Mouse (Mus musculus) heart, embryonic 12.5 days (tissue): ENCODE measurements around the gene Zscan2. TPM values are rescaled to one million over a fixed set of nuclear protein-coding genes. Genes with fewer than 3 reads are reported as not detected.

ENCODE experiments used
- ATAC-seq: fragments of 200-750 bp; cut with Nextera tagmentation; 2 replicates; pipeline ENCODE4 v1.8.0; 2017; ENCODE audit warnings: moderate TSS enrichment, moderate library complexity; ENCODE audit not compliant: insufficient number of reproducible peaks, low FRiP score
- H3K27ac ChIP-seq: fragments of 300-500 bp; sonication (generic); 2 replicates; pipeline ENCODE4 v1.5.1; 2016; ENCODE audit warnings: mild to moderate bottlenecking, moderate library complexity; ENCODE audit not compliant: poor library complexity, severe bottlenecking
- H3K27me3 ChIP-seq: fragments of 300-500 bp; sonication (generic); replicated peaks from 2 replicates; pipeline ENCODE4 v1.6.1; 2016; ENCODE audit warnings: mild to moderate bottlenecking, moderate library complexity
- H3K36me3 ChIP-seq: fragments of 300-500 bp; sonication (generic); 2 replicates; pipeline ENCODE4 v1.6.1; 2016; ENCODE audit warnings: mild to moderate bottlenecking, moderate library complexity
- H3K4me1 ChIP-seq: fragments of 300-500 bp; sonication (generic); replicated peaks from 2 replicates; pipeline ENCODE4 v1.6.1; 2016; ENCODE audit warnings: mild to moderate bottlenecking
- H3K4me2 ChIP-seq: fragments of 300-500 bp; sonication (generic); 2 replicates; pipeline ENCODE4 v1.6.1; 2016; ENCODE audit warnings: mild to moderate bottlenecking, moderate library complexity
- H3K4me3 ChIP-seq: fragments of 300-500 bp; sonication (generic); 2 replicates; pipeline ENCODE4 v1.5.1; 2016; ENCODE audit warnings: mild to moderate bottlenecking
- H3K9ac ChIP-seq: fragments of 300-500 bp; sonication (generic); 2 replicates; pipeline ENCODE4 v1.6.1; 2016; ENCODE audit warnings: mild to moderate bottlenecking, moderate library complexity
- H3K9me3 ChIP-seq: fragments of 300-500 bp; sonication (generic); replicated peaks from 2 replicates; pipeline ENCODE4 v1.6.1; 2016; ENCODE audit warnings: mild to moderate bottlenecking, moderate library complexity
- WGBS: fragments of 180-500 bp; shearing (Covaris S2); methylation state at CpG from one replicate; pipeline ENCODE4 v1.1.7; 2016; 5-methylcytosine and 5-hydroxymethylcytosine counted together
- polyA plus RNA-seq: library from polyadenylated mRNA; unstranded; fragments of >200 nt; fragmentation: Nextera tagmentation; extraction: Ambion mirVana; gene quantifications from 2 replicates; pipeline ENCODE4 v1.2.1, GENCODE M21; 2016

Zscan2 gene
- polyA plus RNA-seq, 1 experiment from 2014 or later, result 2.0 TPM

GRCm38 (mm10) chr7:80885666-80886065 is 24.9 kb downstream of the Zscan2 start:
- H3K4me3 ChIP-seq, result no peak overlapping the region
- H3K4me2 ChIP-seq, result no peak overlapping the region
- peaks cover 4% of the 10 kb centered on the region for H3K36me3 ChIP-seq
- H3K9me3 ChIP-seq, result no peaks in the 10 kb centered on the region
- no peaks in the 10 kb centered on the region for H3K27me3 ChIP-seq
- WGBS, result 29% methylated on average over 1 of the region's 1 CpGs
- peaks cover 23% of the 10 kb centered on the region for H3K4me1 ChIP-seq
- H3K9ac ChIP-seq, result no peak overlapping the region
- H3K27ac ChIP-seq, result no peak overlapping the region
- no peak for ATAC-seq

- peaks cover 14% of the 10 kb centered on the region for H3K4me1 ChIP-seq
- no peaks in the 10 kb centered on the region for H3K27me3 ChIP-seq
- no peak overlapping the region for H3K4me3 ChIP-seq
- 61% methylated on average over 7 of the region's 7 CpGs for WGBS
- H3K36me3 ChIP-seq, result peaks cover 33% of the 10 kb centered on the region
- no peak overlapping the region for H3K9ac ChIP-seq
- ATAC-seq, result 0 out of 2 replicates have a peak, but pooled peaks have one; percentile 1
- peak overlapping the region; percentile 39 for H3K27ac ChIP-seq
- H3K4me2 ChIP-seq, result no peak overlapping the region
- no peaks in the 10 kb centered on the region for H3K9me3 ChIP-seq
Observed at GRCm38 (mm10) chr7:80888595-80888994, 27.9 kb downstream of the Zscan2 start.

GRCm38 (mm10) chr7:80889021-80889511 is 28.3 kb downstream of the Zscan2 start:
- Histone ChIP-seq H3K4me2 (no peak overlapping the region), H3K9ac (no peak overlapping the region), H3K36me3 (peaks cover 38% of the 10 kb centered on the region), H3K27me3 (no peaks in the 10 kb centered on the region), H3K9me3 (no peaks in the 10 kb centered on the region), H3K27ac (peak overlapping the region; percentile 56), H3K4me1 (peaks cover 18% of the 10 kb centered on the region), H3K4me3 (no peak overlapping the region)
- 43% methylated on average over 9 of the region's 9 CpGs for WGBS
- peak; percentile 76 for ATAC-seq

GRCm38 (mm10) chr7:80889841-80890241 is 29.1 kb downstream of the Zscan2 start:
- no peak overlapping the region for H3K9ac ChIP-seq
- ATAC-seq, result no peak
- WGBS, result 72% methylated on average over 13 of the region's 13 CpGs
- no peak overlapping the region for H3K4me2 ChIP-seq
- peaks cover 18% of the 10 kb centered on the region for H3K4me1 ChIP-seq
- no peaks in the 10 kb centered on the region for H3K9me3 ChIP-seq
- H3K27me3 ChIP-seq, result no peaks in the 10 kb centered on the region
- no peak overlapping the region for H3K4me3 ChIP-seq
- peak overlapping the region; percentile 56 for H3K27ac ChIP-seq
- H3K36me3 ChIP-seq, result peaks cover 43% of the 10 kb centered on the region

- Histone ChIP-seq H3K4me2 (no peak overlapping the region), H3K9me3 (no peaks in the 10 kb centered on the region), H3K4me3 (no peak overlapping the region), H3K9ac (no peak overlapping the region; the same call in 1 of the 2 replicates), H3K27ac (peak overlapping the region; percentile 4; the same call in 1 of the 2 replicates), H3K4me1 (peaks cover 18% of the 10 kb centered on the region), H3K27me3 (no peaks in the 10 kb centered on the region), H3K36me3 (peaks cover 69% of the 10 kb centered on the region)
- WGBS, result 88% methylated on average over 15 of the region's 15 CpGs
- no peak for ATAC-seq
Observed at GRCm38 (mm10) chr7:80893086-80893752, 32.5 kb downstream of the Zscan2 start.

- Histone ChIP-seq H3K4me2 (no peak overlapping the region), H3K27me3 (no peaks in the 10 kb centered on the region), H3K9me3 (no peaks in the 10 kb centered on the region), H3K9ac (peak overlapping the region; percentile 3; the same call in 1 of the 2 replicates), H3K4me1 (peaks cover 14% of the 10 kb centered on the region), H3K27ac (peak overlapping the region; percentile 4; the same call in 1 of the 2 replicates), H3K4me3 (no peak overlapping the region), H3K36me3 (peaks cover 70% of the 10 kb centered on the region)
- WGBS, result 55% methylated on average over 6 of the region's 6 CpGs
- ATAC-seq, result no peak
Observed at GRCm38 (mm10) chr7:80893753-80894129, 33.0 kb downstream of the Zscan2 start.

- no peaks in the 10 kb centered on the region for H3K27me3 ChIP-seq
- peaks cover 10% of the 10 kb centered on the region for H3K4me1 ChIP-seq
- WGBS, result 67% methylated on average over 7 of the region's 7 CpGs
- H3K36me3 ChIP-seq, result peaks cover 70% of the 10 kb centered on the region
- H3K4me2 ChIP-seq, result no peak overlapping the region
- no peak overlapping the region for H3K4me3 ChIP-seq
- ATAC-seq, result no peak
- H3K9ac ChIP-seq, result no peak overlapping the region
- H3K9me3 ChIP-seq, result no peaks in the 10 kb centered on the region
- no peak overlapping the region for H3K27ac ChIP-seq
Observed at GRCm38 (mm10) chr7:80894196-80894595, 33.5 kb downstream of the Zscan2 start.

GRCm38 (mm10) chr7:80894815-80895519 is 34.2 kb downstream of the Zscan2 start:
- Histone ChIP-seq H3K4me1 (peaks cover 4% of the 10 kb centered on the region; the same call in 1 of the 2 replicates), H3K9ac (no peak overlapping the region), H3K4me3 (no peak overlapping the region), H3K27me3 (no peaks in the 10 kb centered on the region), H3K4me2 (no peak overlapping the region), H3K9me3 (no peaks in the 10 kb centered on the region), H3K36me3 (peaks cover 68% of the 10 kb centered on the region), H3K27ac (no peak overlapping the region)
- no peak for ATAC-seq
- WGBS, result 92% methylated on average over 14 of the region's 14 CpGs

- no peak for ATAC-seq
- Histone ChIP-seq H3K9me3 (no peaks in the 10 kb centered on the region), H3K27me3 (no peaks in the 10 kb centered on the region), H3K36me3 (peaks cover 52% of the 10 kb centered on the region), H3K4me1 (peaks cover 17% of the 10 kb centered on the region), H3K4me2 (no peak overlapping the region), H3K27ac (no peak overlapping the region), H3K9ac (no peak overlapping the region), H3K4me3 (no peak overlapping the region)
- WGBS, result 81% methylated on average over 7 of the region's 7 CpGs
Observed at GRCm38 (mm10) chr7:80897134-80897533, 36.4 kb downstream of the Zscan2 start.

- Histone ChIP-seq H3K36me3 (peaks cover 46% of the 10 kb centered on the region), H3K9ac (no peak overlapping the region), H3K4me3 (no peak overlapping the region), H3K4me2 (no peak overlapping the region), H3K9me3 (no peaks in the 10 kb centered on the region), H3K4me1 (peaks cover 17% of the 10 kb centered on the region), H3K27ac (no peak overlapping the region), H3K27me3 (no peaks in the 10 kb centered on the region)
- WGBS, result 91% methylated on average over 4 of the region's 4 CpGs
- no peak for ATAC-seq
Observed at GRCm38 (mm10) chr7:80897721-80898120, 37.0 kb downstream of the Zscan2 start.

- H3K9ac ChIP-seq, result peak within 1 kb of the TSS; percentile 73
- peak within 1 kb of the TSS; percentile 83 for H3K4me2 ChIP-seq
- H3K27me3 ChIP-seq, result 0 out of 2 replicates have a peak, but pooled peaks cover 6% of the 10 kb centered on the region
- H3K4me1 ChIP-seq, result peaks cover 23% of the 10 kb centered on the region
- peak within 1 kb of the TSS; percentile 64 for H3K27ac ChIP-seq
- WGBS, result under 1% methylated on average over 36 of the region's 36 CpGs
- H3K4me3 ChIP-seq, result peak within 1 kb of the TSS; percentile 70
- ATAC-seq, result peak; percentile 94
- H3K9me3 ChIP-seq, result no peaks in the 10 kb centered on the region
- peaks cover 26% of the 10 kb centered on the region for H3K36me3 ChIP-seq
Observed at GRCm38 (mm10) chr7:80900944-80901501, 40.3 kb downstream of the Zscan2 start, which contains the start of gene Wdr73. TSS of gene Wdr73 (minus strand) at chr7:80901269.
